27 mouse cellular contexts compared by ENCODE assay signal in the genomic region with DNA sequence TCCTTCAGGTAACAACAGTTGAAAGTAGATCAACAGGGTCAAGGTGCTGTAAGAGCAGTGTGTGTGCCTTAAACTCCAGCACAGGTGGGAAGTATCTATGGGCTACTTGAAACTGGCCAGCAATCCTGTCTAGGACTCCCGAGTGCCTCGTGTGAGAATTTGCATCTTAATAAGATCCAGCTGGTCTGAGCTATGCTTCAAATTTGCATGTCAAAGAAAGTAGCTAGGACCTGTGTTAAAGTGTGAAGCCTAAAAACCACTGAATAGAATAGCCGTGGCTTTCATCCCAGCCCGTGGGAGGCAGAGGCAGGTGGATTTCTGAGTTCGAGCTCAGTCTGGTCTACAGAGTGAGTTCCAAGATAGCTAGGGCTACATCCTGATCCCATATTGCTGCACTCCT. TPM values are rescaled to one million over a fixed set of nuclear protein-coding genes. Genes with fewer than 3 reads are reported as not detected.
DNase-seq lines count a peak whose midpoint lies in the region; ATAC-seq and TF ChIP-seq lines count a peak whose summit lies in the region.
"Had no signal": no experiment of that assay in that cellular context is flagged by ENCODE, and none has a peak within 500 bp of the region (broad histone marks: within the 10 kb centered on the region; RNA-seq: fewer than 3 reads in every experiment).

No protein-coding gene starts in this region.

- WGBS in forebrain, embryonic 11.5 days = 42% methylated on average over 5 of the region's 5 CpGs
- 19% methylated on average over 5 of the region's 5 CpGs for WGBS in forebrain, embryonic 16.5 days
- 52% methylated on average over 5 of the region's 5 CpGs for WGBS in liver, adult 2 months

- peak; percentile 25 for DNase-seq in forebrain, embryonic 11.5 days (ENCODE audit: low spot score)
- no peak for DNase-seq in liver, adult 2 months (ENCODE audit: extremely low read depth, low read depth, low spot score)
- DNase-seq in liver = no peak
- peak; percentile 96 for DNase-seq in ES-CJ7 (ENCODE audit: low read depth, low spot score)
- peak; percentile 60 for DNase-seq in brain, embryonic 14.5 days (ENCODE audit: low read depth)
- no peak for DNase-seq in left cerebral cortex, postnatal 36 days (ENCODE audit: low spot score in 2 of 2)
- DNase-seq in right cerebral cortex, postnatal 14 days = no peak
- DNase-seq: adrenal gland, postnatal 14 days; B cell, adult 2 months; cerebellum, adult 18-20 months; cerebellum, adult 9-11 months; cerebellum, postnatal 36 days; gastrocnemius, postnatal 36 days; heart, adult 11 months; heart, postnatal 36 days had no signal

- no peaks in the 10 kb centered on the region for H3K36me3 ChIP-seq in forebrain, embryonic 11.5 days (ENCODE audit: control insufficient read depth, insufficient read depth, low read length)
- no peaks in the 10 kb centered on the region for H3K36me3 ChIP-seq in forebrain, embryonic 16.5 days (ENCODE audit: control insufficient read depth, insufficient read depth)
- H3K36me3 ChIP-seq in liver, adult 2 months (ENCODE audit: control insufficient read depth, insufficient read depth, low read length) = no peaks in the 10 kb centered on the region
- H3K36me3 ChIP-seq: embryonic facial prominence, embryonic 10.5 days; G1E; heart, embryonic 13.5 days; hindbrain, embryonic 12.5 days had no signal

- no peak for TF ChIP-seq POLR2A in liver, adult 2 months (IDR thresholded peaks at IDR 0.05; ENCODE audit: extremely low read depth, insufficient read depth, low read length)
- TF ChIP-seq POLR2A in brain, embryonic 14.5 days (IDR thresholded peaks at IDR 0.05; ENCODE audit: borderline replicate concordance, extremely low read depth, insufficient read depth, insufficient read length, poor library complexity, severe bottlenecking) = no peak

- no peak for ATAC-seq in forebrain, embryonic 11.5 days (replicated peaks; ENCODE audit: low FRiP score)
- ATAC-seq in forebrain, embryonic 16.5 days = no peak; the same call in 1 of the 2 replicates
- ATAC-seq: activated CD4-positive, CD25-positive, alpha-beta regulatory T cell, adult 4 months; CD4-positive, CD25-positive, alpha-beta regulatory T cell, adult 4 months; hindbrain, embryonic 16.5 days; inflammation-experienced regulatory T-cells, adult 6 months had no signal

- no peak overlapping the region for H3K4me2 ChIP-seq in forebrain, embryonic 11.5 days (ENCODE audit: low read depth, low read length, severe bottlenecking)
- H3K4me2 ChIP-seq in forebrain, embryonic 16.5 days (ENCODE audit: low read length) = no peak overlapping the region
- H3K4me2 ChIP-seq: heart, embryonic 13.5 days; hindbrain, embryonic 12.5 days had no signal

- no peaks in the 10 kb centered on the region for H3K79me2 ChIP-seq in liver, adult 2 months (ENCODE audit: control insufficient read depth, insufficient read depth, low read length)

- no peak overlapping the region for H3K4me3 ChIP-seq in forebrain, embryonic 11.5 days (ENCODE audit: low read depth, low read length)
- no peak overlapping the region for H3K4me3 ChIP-seq in forebrain, embryonic 16.5 days (replicated peaks; ENCODE audit: low read length)
- no peak overlapping the region for H3K4me3 ChIP-seq in liver, adult 2 months (ENCODE audit: insufficient read depth, low read depth, low read length)
- H3K4me3 ChIP-seq: embryonic facial prominence, embryonic 10.5 days; heart, embryonic 13.5 days; hindbrain, embryonic 12.5 days had no signal

- H3K27me3 ChIP-seq in forebrain, embryonic 11.5 days (ENCODE audit: control insufficient read depth, insufficient read depth, low read length) = no peaks in the 10 kb centered on the region
- no peaks in the 10 kb centered on the region for H3K27me3 ChIP-seq in forebrain, embryonic 16.5 days (replicated peaks; ENCODE audit: control insufficient read depth, insufficient read depth, low read length)
- H3K27me3 ChIP-seq in liver, adult 2 months (ENCODE audit: control insufficient read depth, insufficient read depth, low read length) = no peaks in the 10 kb centered on the region

- H3K9me3 ChIP-seq in forebrain, embryonic 11.5 days (ENCODE audit: control insufficient read depth, low read length) = no peaks in the 10 kb centered on the region
- H3K9me3 ChIP-seq in forebrain, embryonic 16.5 days (ENCODE audit: control insufficient read depth, low read length) = no peaks in the 10 kb centered on the region
- H3K9me3 ChIP-seq: embryonic facial prominence, embryonic 10.5 days; G1E; heart, embryonic 13.5 days; hindbrain, embryonic 12.5 days had no signal

- H3K4me1 ChIP-seq in forebrain, embryonic 11.5 days (replicated peaks; ENCODE audit: control insufficient read depth, insufficient read depth, low read length) = no peaks in the 10 kb centered on the region
- no peaks in the 10 kb centered on the region for H3K4me1 ChIP-seq in forebrain, embryonic 16.5 days (replicated peaks; ENCODE audit: control insufficient read depth, insufficient read depth, low read length)
- H3K4me1 ChIP-seq in liver, adult 2 months (ENCODE audit: control insufficient read depth, insufficient read depth, low read length) = peaks cover 12% of the 10 kb centered on the region
- H3K4me1 ChIP-seq: embryonic facial prominence, embryonic 10.5 days; hindbrain, embryonic 12.5 days had no signal

- no peak overlapping the region for H3K9ac ChIP-seq in forebrain, embryonic 11.5 days (ENCODE audit: low read length)
- no peak overlapping the region for H3K9ac ChIP-seq in forebrain, embryonic 16.5 days (replicated peaks; ENCODE audit: low read depth, low read length)
- H3K9ac ChIP-seq in liver, adult 2 months (ENCODE audit: low read depth, low read length) = no peak overlapping the region
- H3K9ac ChIP-seq: heart, embryonic 13.5 days; hindbrain, embryonic 12.5 days had no signal

- H3K27ac ChIP-seq in forebrain, embryonic 11.5 days (ENCODE audit: low read depth, low read length) = no peak overlapping the region
- H3K27ac ChIP-seq in forebrain, embryonic 16.5 days (ENCODE audit: low read length) = no peak overlapping the region
- peak overlapping the region; percentile 87 for H3K27ac ChIP-seq in liver, adult 2 months (replicated peaks; ENCODE audit: insufficient read depth, low read depth, low read length)
- H3K27ac ChIP-seq: embryonic facial prominence, embryonic 10.5 days; heart, embryonic 13.5 days; hindbrain, embryonic 12.5 days had no signal

- no peak for TF ChIP-seq CTCF in liver, adult 2 months (IDR thresholded peaks at IDR 0.05; ENCODE audit: low read depth, low read length)
- no peak for TF ChIP-seq CTCF in brain, embryonic 14.5 days (IDR thresholded peaks at IDR 0.05; ENCODE audit: borderline replicate concordance, extremely low read depth, insufficient read depth, insufficient read length)

- intact Hi-C loops in left cerebral cortex, postnatal 36 days (cut with DNase I) = no loop called here

RNA-seq across cellular contexts. Expression of a gene that starts 1.7 kb away (rescaled TPM):
- not detected in 2 replicates for polyA plus RNA-seq in forebrain, embryonic 11.5 days (2014; fragmentation: Nextera tagmentation; extraction: Ambion mirVana)
- polyA plus RNA-seq in forebrain, embryonic 16.5 days (2015; fragmentation: Nextera tagmentation; extraction: Ambion mirVana) = not detected in 2 replicates
- not detected in 2 replicates for total RNA-seq in liver, adult 2 months (2014; rRNA removed)
- polyA plus RNA-seq in liver, adult 2 months (2012; rRNA removed) = not detected in 2 replicates
- polyA plus RNA-seq in brain, embryonic 14.5 days (2012; rRNA removed) = not detected in 2 replicates
- not detected for total RNA-seq in left cerebral cortex, postnatal 36 days (2021)
- total RNA-seq: adrenal gland, adult 18-20 months; adrenal gland, postnatal 14 days; G1E; gastrocnemius, adult 8-10 months; gastrocnemius, postnatal 36 days; heart, postnatal 36 days had no signal
- polyA plus RNA-seq: activated CD4-positive, CD25-positive, alpha-beta regulatory T cell, adult 4 months; CD4-positive, CD25-positive, alpha-beta regulatory T cell, adult 4 months; embryonic facial prominence, embryonic 10.5 days; embryonic facial prominence, embryonic 14.5 days; G1E; heart, embryonic 13.5 days; hindbrain, embryonic 12.5 days; hindbrain, embryonic 16.5 days; inflammation-experienced regulatory T-cells, adult 6 months had no signal

RNA-seq across cellular contexts. Expression of a gene that starts 14.6 kb away (rescaled TPM):
- 0.11 TPM in 1 of 2 replicates, not detected in the other for polyA plus RNA-seq in forebrain, embryonic 11.5 days (2014; fragmentation: Nextera tagmentation; extraction: Ambion mirVana)
- not detected in 2 replicates for polyA plus RNA-seq in forebrain, embryonic 16.5 days (2015; fragmentation: Nextera tagmentation; extraction: Ambion mirVana)
- not detected in 2 replicates for total RNA-seq in liver, adult 2 months (2014; rRNA removed)
- polyA plus RNA-seq in liver, adult 2 months (2012; rRNA removed) = 0.05 TPM in 1 of 2 replicates, not detected in the other
- polyA plus RNA-seq in brain, embryonic 14.5 days (2012; rRNA removed) = not detected in 2 replicates
- total RNA-seq in left cerebral cortex, postnatal 36 days (2021) = not detected
- total RNA-seq: adrenal gland, adult 18-20 months; adrenal gland, postnatal 14 days; gastrocnemius, adult 8-10 months; gastrocnemius, postnatal 36 days; heart, postnatal 36 days had no signal
- polyA plus RNA-seq: CD4-positive, CD25-positive, alpha-beta regulatory T cell, adult 4 months; embryonic facial prominence, embryonic 14.5 days; inflammation-experienced regulatory T-cells, adult 6 months had no signal

RNA-seq across cellular contexts. Expression of a gene that starts 22.2 kb away (rescaled TPM):
- 1.2 and 1.7 TPM in 2 replicates for polyA plus RNA-seq in forebrain, embryonic 11.5 days (2014; fragmentation: Nextera tagmentation; extraction: Ambion mirVana)
- 4.4 and 4.9 TPM in 2 replicates for polyA plus RNA-seq in forebrain, embryonic 16.5 days (2015; fragmentation: Nextera tagmentation; extraction: Ambion mirVana)
- 17.3 and 21.9 TPM in 2 replicates for total RNA-seq in liver, adult 2 months (2014; rRNA removed)
- 16.3 and 18.2 TPM in 2 replicates for polyA plus RNA-seq in liver, adult 2 months (2012; rRNA removed)
- 1.9 and 3.5 TPM in 2 replicates for polyA plus RNA-seq in brain, embryonic 14.5 days (2012; rRNA removed)
- 1 to 10 TPM in 1 of 2 experiments, under 1 TPM in 1; 0.79 to 2.3 TPM for total RNA-seq in left cerebral cortex, postnatal 36 days (2021)

Comparison
In these comparisons a context has a peak if more than half of its experiments do, and no peak if none do; other contexts are left out.
1. DNase-seq: peak in forebrain, embryonic 11.5 days (single experiment), ES-CJ7 (single experiment) and brain, embryonic 14.5 days (single experiment); none in liver, adult 2 months (single experiment), liver (single experiment), left cerebral cortex, postnatal 36 days (0 of 2) and right cerebral cortex, postnatal 14 days (single experiment).